Mouse (Mus musculus) midbrain, postnatal 0 days (tissue): ENCODE results near the gene Pknox2. TPM values are rescaled to one million over a fixed set of nuclear protein-coding genes. Genes with fewer than 3 reads are reported as not detected.

ENCODE experiments used
- ATAC-seq: fragments of 200-750 bp; cut with Nextera tagmentation; 2 replicates; pipeline ENCODE4 v1.8.0; 2017; ENCODE audit warnings: moderate number of reproducible peaks, mild to moderate bottlenecking, moderate TSS enrichment, moderate library complexity; ENCODE audit not compliant: low FRiP score
- DNase-seq: peaks from one replicate; pipeline ENCODE4 v3.0.0-alpha.2; 2015; ENCODE audit warnings: low spot score
- H3K27ac ChIP-seq: fragments of 300-500 bp; sonication (generic); 2 replicates; pipeline ENCODE4 v1.5.1; 2014; ENCODE audit warnings: low read depth, mild to moderate bottlenecking, low read length, mixed read lengths
- H3K27me3 ChIP-seq: fragments of 300-500 bp; sonication (generic); 2 replicates; pipeline ENCODE4 v1.6.1; 2014; ENCODE audit warnings: low read length, control low read depth, mixed read lengths; ENCODE audit not compliant: insufficient read depth
- H3K36me3 ChIP-seq: fragments of 300-500 bp; sonication (generic); 2 replicates; pipeline ENCODE4 v1.6.1; 2014; ENCODE audit warnings: low read length, control low read depth, mixed read lengths; ENCODE audit not compliant: insufficient read depth
- H3K4me1 ChIP-seq: fragments of 300-500 bp; sonication (generic); 2 replicates; pipeline ENCODE4 v1.6.1; 2014; ENCODE audit warnings: mild to moderate bottlenecking, control low read depth, antibody characterized with exemption, low read length, mixed read lengths; ENCODE audit not compliant: insufficient read depth
- H3K4me2 ChIP-seq: fragments of 300-500 bp; sonication (generic); 2 replicates; pipeline ENCODE4 v1.6.1; 2014; ENCODE audit warnings: low read depth, mild to moderate bottlenecking, low read length, mixed read lengths; ENCODE audit not compliant: poor library complexity, severe bottlenecking
- H3K4me3 ChIP-seq: fragments of 300-500 bp; sonication (generic); 2 replicates; pipeline ENCODE4 v1.5.1; 2014; ENCODE audit warnings: low read depth, mild to moderate bottlenecking, low read length, moderate library complexity
- H3K9ac ChIP-seq: fragments of 300-500 bp; sonication (generic); replicated peaks from 2 replicates; pipeline ENCODE4 v1.6.1; 2014; ENCODE audit warnings: mild to moderate bottlenecking, low read length, moderate library complexity, mixed read lengths; ENCODE audit not compliant: poor library complexity, severe bottlenecking
- H3K9me3 ChIP-seq: fragments of 300-500 bp; sonication (generic); 2 replicates; pipeline ENCODE4 v1.6.1; 2016; ENCODE audit warnings: low read length, control low read depth
- CTCF ChIP-seq: IDR thresholded peaks from 2 replicates; pipeline ENCODE4 v1.5.1; 2016; ENCODE audit warnings: antibody characterized with exemption, mild to moderate bottlenecking
- WGBS: fragments of 180-500 bp; shearing (Covaris S2); extraction: QIAGEN DNeasy Blood & Tissue Kit; methylation state at CpG from one replicate; pipeline ENCODE4 v1.1.7; 2014; 5-methylcytosine and 5-hydroxymethylcytosine counted together
- polyA plus RNA-seq: library from polyadenylated mRNA; unstranded; fragments of >200 nt; fragmentation: Nextera tagmentation; extraction: Ambion mirVana; gene quantifications from 2 replicates; pipeline ENCODE4 v1.2.1, GENCODE M21; 2015
- total RNA-seq: library from RNA; depleted of rRNA; stranded (reverse); fragments of >200 nt; gene quantifications from 2 replicates; pipeline ENCODE4 v1.2.3, GENCODE M21; 2014

Gene Pknox2
- total and polyA plus RNA-seq, 2 experiments from 2014 or later, result 23.6 to 26.6 TPM

GRCm38 (mm10) chr9:36919472-36919871, 227.7 kb downstream of the Pknox2 start:
- Histone ChIP-seq H3K4me2 (no peak overlapping the region), H3K27me3 (no peaks in the 10 kb centered on the region), H3K9ac (no peak overlapping the region), H3K4me1 (peaks cover 14% of the 10 kb centered on the region), H3K36me3 (no peaks in the 10 kb centered on the region), H3K4me3 (no peak overlapping the region), H3K9me3 (no peaks in the 10 kb centered on the region), H3K27ac (no peak overlapping the region)
- no peak for TF ChIP-seq CTCF
- no peak for DNase-seq
- 26% methylated on average over 4 of the region's 4 CpGs for WGBS
- ATAC-seq, result no peak

DNA sequence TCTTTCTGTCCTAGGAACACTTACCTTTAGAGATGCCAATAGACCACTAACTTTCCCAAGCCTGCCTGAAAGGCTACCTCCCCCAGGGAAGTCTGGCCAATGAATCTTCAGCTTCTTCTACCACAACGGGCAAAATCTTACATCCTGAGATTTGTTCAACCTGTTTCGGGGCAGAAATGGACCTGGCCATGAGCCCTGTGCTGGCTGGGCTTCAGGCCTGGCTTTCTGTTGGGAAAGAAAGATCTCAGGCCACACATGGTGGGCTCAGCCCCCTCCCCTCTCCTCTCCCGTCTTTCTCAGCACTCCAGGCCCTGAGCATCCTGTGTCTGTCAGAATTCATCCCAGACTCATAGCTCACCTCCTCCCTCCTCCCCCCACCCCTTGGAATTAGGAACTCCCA, 228.6 kb downstream of the Pknox2 start:
- Histone ChIP-seq H3K4me3 (no peak overlapping the region), H3K27me3 (no peaks in the 10 kb centered on the region), H3K36me3 (no peaks in the 10 kb centered on the region), H3K9ac (no peak overlapping the region), H3K4me2 (no peak overlapping the region), H3K27ac (no peak overlapping the region), H3K4me1 (peaks cover 14% of the 10 kb centered on the region), H3K9me3 (no peaks in the 10 kb centered on the region)
- DNase-seq (no peak), ATAC-seq (no peak)
- 56% methylated on average over 3 of the region's 3 CpGs for WGBS
- no peak for TF ChIP-seq CTCF

GRCm38 (mm10) chr9:36916915-36917314, 230.3 kb downstream of the Pknox2 start:
- H3K4me2 ChIP-seq, result no peak overlapping the region
- WGBS, result 50% methylated on average over 5 of the region's 5 CpGs
- DNase-seq (no peak), ATAC-seq (no peak)
- no peaks in the 10 kb centered on the region for H3K36me3 ChIP-seq
- H3K4me3 ChIP-seq, result no peak overlapping the region
- no peak for TF ChIP-seq CTCF
- H3K27me3 ChIP-seq, result no peaks in the 10 kb centered on the region
- no peak overlapping the region for H3K27ac ChIP-seq
- H3K9ac ChIP-seq, result no peak overlapping the region; the same call in 1 of the 2 replicates
- H3K4me1 ChIP-seq, result peaks cover 7% of the 10 kb centered on the region
- H3K9me3 ChIP-seq, result no peaks in the 10 kb centered on the region

DNA sequence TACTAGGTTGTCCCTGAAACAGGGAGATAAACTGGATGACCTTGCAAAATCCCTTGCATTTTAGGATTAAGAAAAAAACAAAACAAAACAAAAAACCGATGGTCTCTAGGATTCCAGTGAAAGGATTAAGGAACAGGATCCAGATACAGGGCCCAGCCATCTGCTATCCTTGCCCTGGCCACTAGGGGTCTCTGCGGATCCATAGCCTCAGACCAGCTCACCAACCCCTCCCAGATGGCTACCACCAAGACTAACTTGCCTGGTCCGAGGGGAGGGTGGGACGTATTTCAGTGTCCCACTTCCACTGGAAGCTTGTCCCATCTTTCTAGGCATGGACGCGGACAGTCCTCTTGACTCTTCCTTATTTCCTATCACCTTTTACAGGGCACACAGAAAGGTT, 230.8 kb downstream of the Pknox2 start:
- H3K4me2 ChIP-seq, result 0 out of 2 replicates have a peak overlapping the region, but pooled peaks have one; percentile 10
- H3K9me3 ChIP-seq, result no peaks in the 10 kb centered on the region
- ATAC-seq (peak; percentile 69), DNase-seq (peak; percentile 81)
- no peak overlapping the region for H3K27ac ChIP-seq
- no peak overlapping the region for H3K4me3 ChIP-seq
- TF ChIP-seq CTCF, result peak; percentile 95
- no peak overlapping the region; the same call in 1 of the 2 replicates for H3K9ac ChIP-seq
- no peaks in the 10 kb centered on the region for H3K27me3 ChIP-seq
- no peaks in the 10 kb centered on the region for H3K36me3 ChIP-seq
- H3K4me1 ChIP-seq, result peaks cover 3% of the 10 kb centered on the region; the same call in 1 of the 2 replicates
- 7% methylated on average over 6 of the region's 6 CpGs for WGBS

- H3K36me3 ChIP-seq, result 0 out of 2 replicates have a peak, but pooled peaks cover 2% of the 10 kb centered on the region
- DNase-seq, result peak; percentile 31
- H3K4me3 ChIP-seq, result no peak overlapping the region
- TF ChIP-seq CTCF, result no peak
- 76% methylated on average over 4 of the region's 4 CpGs for WGBS
- no peaks in the 10 kb centered on the region for H3K27me3 ChIP-seq
- H3K9me3 ChIP-seq, result no peaks in the 10 kb centered on the region
- H3K9ac ChIP-seq, result no peak overlapping the region
- no peaks in the 10 kb centered on the region for H3K4me1 ChIP-seq
- no peak overlapping the region for H3K27ac ChIP-seq
- ATAC-seq, result no peak
- no peak overlapping the region for H3K4me2 ChIP-seq
Observed at GRCm38 (mm10) chr9:36905452-36905851, 241.8 kb downstream of the Pknox2 start.

- Histone ChIP-seq H3K9ac (no peak overlapping the region), H3K4me1 (no peaks in the 10 kb centered on the region), H3K9me3 (no peaks in the 10 kb centered on the region), H3K4me2 (no peak overlapping the region), H3K27me3 (no peaks in the 10 kb centered on the region), H3K27ac (no peak overlapping the region), H3K36me3 (0 out of 2 replicates have a peak, but pooled peaks cover 2% of the 10 kb centered on the region), H3K4me3 (no peak overlapping the region)
- 86% methylated on average over 4 of the region's 4 CpGs for WGBS
- no peak for ATAC-seq
- DNase-seq, result no peak
- TF ChIP-seq CTCF, result no peak
Observed at GRCm38 (mm10) chr9:36900464-36900863, 246.7 kb downstream of the Pknox2 start.
